Mouse (Mus musculus) spleen, adult 12 weeks (tissue): ENCODE data around the gene Tent5b.
A peak's percentile ranks its signal among the peaks of the same experiment; 100 is the strongest.
"Not testable (repeated sequence)": the region's sequence is repeated elsewhere in the genome, so short reads cannot be mapped to it uniquely, and the experiment has no call there.

ENCODE experiments used
- DNase-seq: peaks from one replicate; pipeline ENCODE4 v3.0.0; 2022; ENCODE audit warnings: low spot score

Gene Tent5b

DNA sequence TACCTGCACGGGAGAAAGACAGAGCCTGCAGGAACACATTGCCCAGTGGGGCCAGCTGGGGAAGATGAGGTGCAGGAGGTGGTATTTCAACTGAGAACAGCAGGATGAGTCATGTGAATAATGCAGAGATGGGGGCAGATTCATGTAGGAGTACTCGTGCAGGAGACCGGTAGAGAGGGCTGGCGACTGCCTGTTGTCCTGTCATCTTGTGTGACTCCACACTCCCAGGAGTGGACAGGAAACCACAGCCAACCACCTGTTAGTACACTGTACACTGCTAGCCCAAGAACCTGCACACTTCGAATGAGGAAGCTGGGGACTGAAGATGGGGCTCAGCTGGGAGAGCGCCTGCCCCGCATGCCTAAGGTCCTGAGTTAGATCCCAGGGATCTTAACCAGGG lies 21.6 kb downstream of the Tent5b start:
- no peak for DNase-seq

DNA sequence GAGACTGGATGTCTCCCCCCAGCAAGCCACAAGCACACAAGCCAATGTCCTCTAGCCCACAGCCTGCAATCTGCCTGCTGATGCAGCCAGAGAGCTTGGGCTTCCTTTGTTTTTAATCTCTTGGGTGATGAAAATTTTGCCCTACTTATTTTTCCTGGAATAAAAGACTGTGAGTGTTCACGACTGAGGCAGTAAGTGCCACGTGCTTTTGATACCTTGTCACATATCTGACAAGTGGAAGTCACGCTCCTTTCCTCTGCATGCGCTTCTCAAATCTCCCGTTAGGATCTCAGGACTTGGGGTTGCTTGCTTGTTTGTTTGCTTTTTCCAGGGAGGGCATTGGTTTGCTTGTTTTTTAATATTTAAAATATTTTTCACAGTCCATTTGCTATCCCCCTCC lies 24.4 kb downstream of the Tent5b start:
- DNase-seq: no peak

GRCm38 (mm10) chr4:133504755-133505485 lies 25.0 kb downstream of the Tent5b start:
- no peak for DNase-seq

GRCm38 (mm10) chr4:133506573-133506972 lies 26.6 kb downstream of the Tent5b start:
- DNase-seq: no peak

DNA sequence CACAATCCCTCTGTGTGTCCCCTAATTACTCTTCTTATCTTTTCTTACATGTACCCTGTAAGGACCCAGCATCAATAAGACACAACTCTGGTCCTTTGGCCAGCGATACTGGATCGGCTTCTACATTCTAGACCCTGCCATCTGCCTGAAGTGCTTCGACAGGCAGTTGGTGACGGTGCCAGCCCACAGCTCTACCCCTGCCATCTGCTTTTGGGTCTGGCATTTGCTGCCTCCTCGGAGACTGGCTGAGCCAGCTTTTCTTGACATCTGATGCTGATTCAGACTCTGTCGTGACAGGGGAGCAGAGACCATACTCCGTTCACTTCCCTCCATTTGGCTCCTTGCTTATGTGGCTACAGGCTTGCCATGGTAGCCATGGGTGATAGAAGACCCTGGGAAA lies 29.1 kb downstream of the Tent5b start:
- DNase-seq: no peak

GRCm38 (mm10) chr4:133511050-133511449 lies 31.1 kb downstream of the Tent5b start:
- DNase-seq: no peak

GRCm38 (mm10) chr4:133512511-133512910 lies 32.6 kb downstream of the Tent5b start:
- not testable (repeated sequence) for DNase-seq

GRCm38 (mm10) chr4:133512972-133513371 lies 33.0 kb downstream of the Tent5b start:
- DNase-seq: peak; percentile 35

DNA sequence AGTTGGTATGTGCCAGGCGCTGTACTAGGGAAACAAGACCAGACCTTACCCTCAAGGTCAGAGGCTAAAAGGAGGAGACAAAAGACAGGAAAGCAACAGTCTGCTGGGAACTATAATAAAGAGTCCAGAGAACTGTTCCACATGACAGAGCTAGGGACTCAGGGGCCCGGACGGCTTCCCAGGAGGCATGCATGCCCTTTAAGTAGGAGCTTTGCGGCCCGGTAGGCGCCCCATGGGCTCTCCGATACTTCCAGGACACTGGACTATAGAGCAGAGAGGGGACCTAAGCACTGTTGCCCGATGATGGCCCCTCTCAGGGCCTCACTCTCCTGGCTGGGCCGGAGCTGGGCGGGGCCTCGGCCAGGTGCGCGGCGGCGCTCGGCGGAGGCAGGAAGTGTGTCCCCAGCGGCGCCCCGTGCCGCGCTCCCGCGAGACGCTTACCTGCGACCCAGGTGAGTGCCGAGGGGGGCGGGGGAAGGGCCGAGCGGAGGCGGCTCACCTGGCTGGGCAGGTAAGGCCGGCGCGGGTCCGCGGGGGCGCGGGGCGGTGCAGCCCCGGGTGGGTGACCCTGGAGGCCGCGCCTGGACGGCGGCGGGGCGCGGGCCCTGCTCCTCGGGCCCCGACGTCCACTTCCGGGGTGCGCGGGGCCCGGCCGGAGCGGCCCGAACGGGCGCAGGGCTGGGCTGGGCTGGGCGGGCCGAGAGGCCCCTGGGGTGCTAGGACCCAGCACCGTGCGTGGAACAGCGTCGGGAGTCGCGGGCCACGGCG lies 38.9 kb downstream of the Tent5b start, which contains the start of gene Kdf1:
TSS of gene Kdf1 (plus strand) at position 363 of the 768 bp plus-strand sequence.
- DNase-seq: no peak

GRCm38 (mm10) chr4:133519369-133519665 lies 39.4 kb downstream of the Tent5b start:
- no peak for DNase-seq

GRCm38 (mm10) chr4:133521502-133521901 lies 41.6 kb downstream of the Tent5b start:
- DNase-seq: no peak

DNA sequence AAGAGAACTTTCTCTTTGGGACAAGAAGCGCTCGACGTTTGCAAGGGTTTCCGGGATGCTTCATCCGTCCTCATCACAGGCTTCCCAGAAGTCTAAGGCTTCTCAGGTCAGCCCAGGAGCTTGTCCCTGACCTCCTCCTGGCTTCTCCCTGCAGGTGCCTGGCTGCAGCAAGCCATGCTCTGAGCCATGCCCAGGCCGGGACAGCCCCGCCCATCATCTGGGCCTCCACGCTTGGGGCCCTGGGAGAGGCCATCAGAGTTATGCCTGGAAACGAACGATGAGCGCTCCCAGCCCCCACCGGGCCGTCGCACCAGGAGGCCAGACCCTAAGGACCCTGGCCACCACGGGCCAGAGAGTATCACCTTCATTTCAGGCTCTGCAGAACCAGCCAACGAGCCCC lies 47.9 kb downstream of the Tent5b start:
- DNase-seq: no peak

- DNase-seq: no peak
Observed at GRCm38 (mm10) chr4:133532777-133533176, 52.8 kb downstream of the Tent5b start.

DNA sequence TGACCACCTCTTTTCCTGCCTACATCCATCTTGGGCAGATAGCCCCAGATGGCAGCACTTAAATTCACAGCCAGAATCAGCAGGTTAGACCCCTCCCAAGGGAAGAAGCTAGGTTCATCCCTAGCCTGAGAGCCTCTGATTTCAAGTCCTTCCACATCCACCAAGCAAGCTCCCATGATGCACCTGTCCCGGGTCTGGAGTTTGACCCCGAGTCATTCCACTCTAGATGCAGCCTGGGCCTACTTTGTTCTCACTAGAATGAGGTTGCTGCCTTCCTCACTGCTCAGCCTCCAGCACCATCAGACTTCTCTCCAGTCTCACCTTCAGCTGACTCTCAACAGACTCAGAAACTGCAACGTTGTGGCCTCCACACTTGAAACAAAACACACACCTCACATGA lies 56.1 kb downstream of the Tent5b start:
- DNase-seq: no peak

DNA sequence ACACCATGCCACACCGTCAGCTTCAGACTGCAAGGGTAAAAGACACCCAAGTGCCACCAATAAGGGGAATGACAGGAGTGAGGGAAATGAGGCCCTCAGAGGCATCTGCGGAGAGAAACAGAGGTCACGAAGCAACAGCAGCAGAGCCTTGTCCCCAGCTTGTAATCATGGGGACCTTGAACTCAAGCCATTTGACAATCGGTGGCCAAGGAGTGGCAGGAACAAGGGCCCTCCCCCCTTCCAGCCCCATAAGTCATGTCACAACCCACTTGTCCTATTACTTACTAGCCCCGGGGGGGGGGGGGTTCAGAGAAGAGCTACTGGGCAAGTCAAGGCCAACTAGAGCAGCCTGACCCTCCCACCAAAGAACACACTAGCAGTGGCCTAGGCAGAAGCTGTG lies 56.7 kb downstream of the Tent5b start:
- no peak for DNase-seq
